Mouse (Mus musculus) retina, embryonic 14.5 days (tissue): ENCODE results near the gene Clec4n.
"Not testable (repeated sequence)": the region's sequence is repeated elsewhere in the genome, so short reads cannot be mapped to it uniquely, and the experiment has no call there.

Experiments
- DNase-seq: peaks from one replicate; pipeline ENCODE4 v3.0.0-alpha.2; 2015; ENCODE audit warnings: low spot score

Clec4n gene

DNA sequence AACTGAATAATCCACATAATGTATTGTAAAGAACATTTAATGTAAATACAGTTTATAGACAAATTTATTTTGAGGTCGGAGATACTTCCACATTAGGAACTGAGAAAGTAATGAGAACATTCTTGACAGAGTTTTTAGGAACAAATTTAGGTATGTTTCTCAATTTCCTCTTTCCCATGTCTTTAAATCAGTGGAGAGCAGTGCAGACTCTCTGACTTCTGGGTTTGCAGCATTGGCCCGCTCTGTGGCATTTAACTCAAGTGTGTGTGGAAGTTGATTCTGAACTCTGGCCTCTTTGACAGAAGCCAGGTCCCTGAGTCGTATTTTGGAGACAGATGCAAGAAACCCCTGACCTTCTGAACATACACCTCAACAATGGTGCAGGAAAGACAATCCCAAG is at the start of gene Clec4n:
Clec4n (plus strand) TSS at position 200 of the 400 bp plus-strand sequence.
- no peak for DNase-seq

DNA sequence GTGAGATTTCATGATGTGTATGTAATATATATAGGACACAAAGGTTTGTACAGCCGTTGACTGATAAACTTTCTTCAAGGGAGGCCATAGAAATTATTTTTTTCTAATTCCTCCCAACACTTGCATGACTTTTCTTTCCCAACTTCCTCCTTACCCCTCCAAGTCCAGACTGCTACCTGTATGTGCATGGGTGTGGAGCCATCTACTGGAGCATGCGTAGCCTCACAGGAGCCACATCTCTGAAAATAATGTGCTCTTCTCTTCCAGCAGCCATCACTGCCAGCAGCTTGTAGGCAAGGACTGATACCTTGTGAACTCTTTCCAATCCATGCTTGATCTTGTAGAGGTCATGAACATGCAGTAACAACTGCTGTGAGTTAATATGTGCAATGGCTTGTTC is 44.8 kb upstream of the Clec4n start:
- not testable (repeated sequence) for DNase-seq

- no peak for DNase-seq
Measured at GRCm38 (mm10) chr6:123207187-123208076, 22.2 kb upstream of the Clec4n start.

DNA sequence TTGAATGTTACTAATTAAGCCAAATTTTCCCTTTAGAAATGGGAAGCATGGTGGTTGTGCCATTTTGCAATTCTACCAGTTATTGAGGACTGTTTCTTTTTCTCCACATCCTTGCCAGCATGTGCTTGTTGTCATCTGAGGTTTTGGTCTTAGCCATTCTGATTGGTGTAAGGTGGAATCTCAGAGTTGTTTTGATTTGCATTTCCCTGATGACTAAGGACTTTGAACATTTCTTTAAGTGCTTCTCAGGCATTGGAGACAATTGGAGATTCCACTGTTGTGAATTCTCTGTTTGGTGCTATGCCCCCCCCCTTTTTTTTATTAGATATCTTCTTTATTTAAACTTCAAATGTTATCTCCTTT is 21.6 kb upstream of the Clec4n start:
- DNase-seq: not testable (repeated sequence)

GRCm38 (mm10) chr6:123211726-123212125 is 17.9 kb upstream of the Clec4n start:
- DNase-seq: no peak

DNA sequence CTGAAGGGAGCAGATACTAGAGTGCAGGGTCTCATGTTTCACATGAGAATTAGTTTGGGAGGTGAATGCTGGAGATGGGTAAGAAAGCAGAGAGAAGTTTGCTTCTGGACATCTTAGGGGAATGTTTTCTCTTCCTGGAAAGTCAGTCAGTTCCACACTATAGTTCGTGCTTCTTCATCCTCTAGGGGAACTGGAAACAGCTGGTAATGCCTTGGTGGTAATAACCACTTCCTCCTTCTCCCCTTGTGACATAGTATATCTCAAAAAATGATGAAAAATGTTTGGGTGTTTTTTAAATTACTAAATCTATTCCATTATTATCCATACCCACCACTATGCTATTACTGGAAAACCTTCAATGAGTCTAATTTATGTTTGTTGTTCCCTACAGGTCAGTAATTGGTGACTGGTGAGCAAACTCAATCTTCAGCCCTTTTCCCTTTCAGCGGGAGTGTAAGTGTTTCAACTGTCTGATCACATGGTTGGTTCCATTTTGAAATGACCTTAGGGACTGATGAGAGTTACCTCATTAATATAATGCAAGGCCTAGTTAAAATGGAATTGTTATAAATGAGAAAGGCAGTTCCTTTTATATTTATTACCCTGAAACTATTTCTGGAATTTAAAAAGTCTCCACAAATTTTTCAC is 2.0 kb upstream of the Clec4n start:
- DNase-seq: no peak

DNA sequence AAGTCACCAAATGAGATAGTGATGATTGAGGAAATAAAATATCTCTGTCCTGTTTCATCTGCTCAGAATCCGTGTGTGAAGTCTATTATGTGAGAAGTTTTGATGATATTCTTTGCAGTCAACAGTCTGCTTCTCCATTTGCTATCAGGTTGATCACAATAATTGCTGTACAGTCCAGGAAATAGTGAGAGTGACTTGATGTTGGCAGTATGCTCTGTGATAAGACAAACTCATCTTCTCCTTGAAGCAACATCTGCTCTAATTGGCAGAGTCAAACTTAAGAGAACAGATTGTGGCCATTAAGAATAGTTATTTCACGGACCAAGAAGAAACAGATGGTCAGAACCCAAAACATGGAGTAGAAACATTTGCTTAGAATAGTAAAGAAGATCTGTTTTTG is 1.5 kb downstream of the Clec4n start:
- no peak for DNase-seq

- no peak for DNase-seq
Measured at GRCm38 (mm10) chr6:123237582-123237981, 7.9 kb downstream of the Clec4n start.

- no peak for DNase-seq
Measured at GRCm38 (mm10) chr6:123244201-123244600, 14.6 kb downstream of the Clec4n start.

DNA sequence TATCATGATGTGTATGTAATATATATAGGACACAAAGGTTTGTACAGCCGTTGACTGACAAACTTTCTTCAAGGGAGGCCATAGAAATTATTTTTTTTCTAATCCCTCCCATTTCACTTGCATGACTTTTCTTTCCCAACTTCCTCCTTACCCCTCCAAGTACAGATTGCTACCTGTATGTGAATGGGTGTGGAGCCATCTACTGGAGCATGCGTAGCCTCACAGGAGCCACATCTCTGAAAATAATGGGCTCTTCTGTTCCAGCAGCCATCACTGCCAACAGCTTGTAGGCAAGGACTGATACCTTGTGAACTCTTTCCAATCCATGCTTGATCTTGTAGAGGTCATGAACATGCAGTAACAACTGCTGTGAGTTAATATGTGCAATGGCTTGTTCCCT is 19.2 kb downstream of the Clec4n start:
- not testable (repeated sequence) for DNase-seq

GRCm38 (mm10) chr6:123252735-123253134 is 23.1 kb downstream of the Clec4n start:
- no peak for DNase-seq

DNA sequence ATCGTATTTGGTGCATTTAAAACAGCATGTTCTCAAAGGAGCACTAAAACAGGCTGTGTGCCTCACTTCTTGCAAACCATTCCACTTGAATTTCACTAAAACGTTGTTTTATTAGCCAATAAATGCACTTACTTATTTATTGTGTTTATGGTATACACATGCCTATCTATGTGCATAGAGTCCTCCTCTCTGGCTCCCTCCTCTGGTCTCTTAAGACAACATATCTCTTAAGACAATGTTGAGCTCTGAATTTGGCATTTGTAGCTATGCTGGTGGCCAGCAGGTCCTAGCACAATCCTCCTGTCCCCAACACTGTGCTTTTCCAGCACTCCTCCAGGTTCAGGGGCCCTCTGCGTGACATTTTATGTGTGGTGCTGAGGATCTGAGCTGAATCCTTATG is 29.3 kb downstream of the Clec4n start:
- DNase-seq: no peak

DNA sequence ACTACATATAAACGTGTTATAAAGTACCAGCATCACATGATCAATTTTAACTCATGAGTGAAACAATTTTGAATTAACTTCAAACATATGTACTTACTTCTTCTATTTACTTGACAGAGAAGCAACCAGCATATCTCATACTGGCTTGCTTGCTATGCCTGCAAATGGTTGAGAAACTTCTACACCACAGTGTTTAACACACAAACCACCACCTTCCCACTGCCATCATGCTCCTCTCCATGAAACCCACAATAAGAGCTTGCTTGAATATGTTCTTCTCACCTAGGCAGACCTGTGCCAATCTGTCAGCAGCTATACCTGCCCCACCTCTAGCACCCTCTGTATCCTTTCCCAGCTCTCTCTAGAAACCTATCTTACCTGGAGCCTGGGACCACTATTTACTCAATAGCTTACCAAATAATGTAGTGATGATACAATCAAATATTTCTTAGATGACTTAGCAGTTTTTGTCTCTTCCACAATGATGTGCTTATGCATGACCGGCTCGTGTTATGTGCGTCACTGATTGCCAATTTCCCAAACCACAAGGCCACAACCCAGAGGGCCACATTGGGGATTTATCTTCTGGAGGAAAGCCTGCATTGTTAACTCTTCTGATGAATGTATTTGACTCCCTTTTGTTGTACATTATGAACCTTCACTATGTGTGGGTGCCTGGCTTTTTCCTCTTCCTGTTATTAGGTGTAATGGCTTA is 30.4 kb downstream of the Clec4n start:
- DNase-seq: no peak

DNA sequence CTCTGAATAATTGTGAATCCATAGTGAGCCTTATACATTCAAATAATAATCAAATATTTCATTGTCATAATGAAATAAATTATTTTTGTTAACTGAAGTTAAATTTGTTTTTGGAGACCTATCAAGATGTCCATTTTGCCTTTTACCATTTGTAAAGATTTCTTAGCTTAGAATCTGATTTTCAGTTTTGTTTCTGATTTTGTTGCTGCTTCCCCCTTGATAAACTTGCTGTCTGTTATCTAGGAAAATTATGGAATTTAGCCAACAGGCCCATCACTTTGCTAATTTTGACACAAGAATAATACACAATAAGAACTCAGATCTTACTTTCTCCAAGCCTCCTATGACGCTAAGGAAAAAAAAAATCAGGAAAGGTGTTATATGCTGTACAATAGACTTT is 31.2 kb downstream of the Clec4n start:
- no peak for DNase-seq

- no peak for DNase-seq
Measured at GRCm38 (mm10) chr6:123261555-123262161, 32.0 kb downstream of the Clec4n start, which contains the start of gene Clec4d. Gene Clec4d (plus strand): TSS chr6:123262111.

- no peak for DNase-seq
Measured at GRCm38 (mm10) chr6:123264194-123264593, 34.6 kb downstream of the Clec4n start.

GRCm38 (mm10) chr6:123265809-123266208 is 36.2 kb downstream of the Clec4n start:
- no peak for DNase-seq

GRCm38 (mm10) chr6:123266945-123267344 is 37.3 kb downstream of the Clec4n start:
- no peak for DNase-seq

GRCm38 (mm10) chr6:123279443-123279842 is 49.8 kb downstream of the Clec4n start:
- no peak for DNase-seq

DNA sequence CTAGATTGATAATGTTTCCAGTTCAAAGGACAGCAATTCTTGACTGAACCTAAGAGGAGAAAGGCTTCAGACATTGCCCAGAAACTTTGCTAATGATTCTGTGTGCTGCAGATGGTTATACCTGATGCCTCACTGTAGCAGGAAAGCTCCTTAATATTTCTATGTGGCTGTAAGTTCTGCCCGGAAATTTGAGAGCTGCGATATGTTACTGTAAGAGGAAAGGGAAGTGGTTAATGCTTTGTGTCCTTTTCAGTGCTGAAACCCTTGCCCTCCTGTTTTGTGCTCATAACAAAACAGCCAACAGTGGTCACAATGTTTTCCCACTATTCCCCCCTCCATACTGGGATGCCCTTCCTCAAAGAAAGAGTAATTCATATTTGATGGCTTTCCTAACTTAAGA is 56.7 kb downstream of the Clec4n start:
- DNase-seq: no peak

GRCm38 (mm10) chr6:123288931-123289330 is 59.3 kb downstream of the Clec4n start:
- no peak for DNase-seq

GRCm38 (mm10) chr6:123289753-123290152 is 60.1 kb downstream of the Clec4n start, which contains the start of gene Clec4e:
Gene Clec4e (minus strand): TSS chr6:123289870.
- DNase-seq: no peak
